Mouse (Mus musculus): ENCODE measurements at regions not wholly inside any gene's neighbourhood (a gene's known extent, or its start where the extent isn't known, plus 50 kb on each side); places are given as distances from the start of the nearest gene placed in this dataset.

- H3K4me3 ChIP-seq = no peak overlapping the region
- H3ac ChIP-seq (ENCODE audit: control insufficient read depth, insufficient read length) = no peak overlapping the region
- no peaks in the 10 kb centered on the region for H3K36me3 ChIP-seq (ENCODE audit: control insufficient read depth, insufficient read depth)
- TF ChIP-seq USF1 (IDR thresholded peaks at IDR 0.05; ENCODE audit: low read depth) = no peak
- TF ChIP-seq SRF (IDR thresholded peaks at IDR 0.05; ENCODE audit: control insufficient read depth, insufficient read length, low read depth) = no peak
- no peak for TF ChIP-seq TCF3 (IDR thresholded peaks at IDR 0.05; ENCODE audit: insufficient read length, low read depth)
- no peak for TF ChIP-seq POLR2A (IDR thresholded peaks at IDR 0.05; ENCODE audit: insufficient read length, low read depth)
- no peak for TF ChIP-seq CEBPB (IDR thresholded peaks at IDR 0.05; ENCODE audit: insufficient read depth, poor library complexity, severe bottlenecking)
- no peak for TF ChIP-seq REST (IDR thresholded peaks at IDR 0.05; ENCODE audit: insufficient read depth, insufficient read length)
- no peak for TF ChIP-seq MYOG (IDR thresholded peaks at IDR 0.05; ENCODE audit: control insufficient read depth in 1 of 3, insufficient read depth in 1 of 3, insufficient read length in 2 of 3, low read depth in 2 of 3)
- no peak for TF ChIP-seq POLR2AphosphoS2 (IDR thresholded peaks at IDR 0.05; ENCODE audit: insufficient read length, low read depth)
- TF ChIP-seq TCF12 (IDR thresholded peaks at IDR 0.05; ENCODE audit: insufficient read depth, poor library complexity, severe bottlenecking) = no peak
- TF ChIP-seq E2F4 (IDR thresholded peaks at IDR 0.05; ENCODE audit: insufficient read depth) = no peak
- no peak for TF ChIP-seq MAX (IDR thresholded peaks at IDR 0.05; ENCODE audit: low read depth)
- TF ChIP-seq MYOD1 (IDR thresholded peaks at IDR 0.05; ENCODE audit: control insufficient read depth in 1 of 3, insufficient read length in 2 of 3, low read depth in 2 of 3) = no peak
- H3K79me2 ChIP-seq (ENCODE audit: control insufficient read depth, insufficient read depth) = no peaks in the 10 kb centered on the region
- H3K27me3 ChIP-seq (ENCODE audit: control insufficient read depth, insufficient read depth, insufficient read length) = no peaks in the 10 kb centered on the region
- no peak overlapping the region for H3K4me2 ChIP-seq (ENCODE audit: low read depth)
Measured at GRCm38 (mm10) chr9:43953128-43953527, 90.1 kb upstream of the Thy1 start.

GRCm38 (mm10) chr9:43959541-43959940 lies 83.6 kb upstream of the Thy1 start:
- Histone ChIP-seq H3ac (ENCODE audit: control insufficient read depth, insufficient read length) (no peak overlapping the region), H3K36me3 (ENCODE audit: control insufficient read depth, insufficient read depth) (no peaks in the 10 kb centered on the region), H3K79me2 (ENCODE audit: control insufficient read depth, insufficient read depth) (no peaks in the 10 kb centered on the region), H3K27me3 (ENCODE audit: control insufficient read depth, insufficient read depth, insufficient read length) (peaks cover 17% of the 10 kb centered on the region), H3K4me2 (ENCODE audit: low read depth) (no peak overlapping the region), H3K4me3 (no peak overlapping the region)
- TF ChIP-seq REST (IDR thresholded peaks at IDR 0.05; ENCODE audit: insufficient read depth, insufficient read length) (peak; percentile 93), TCF3 (IDR thresholded peaks at IDR 0.05; ENCODE audit: insufficient read length, low read depth) (no peak)

- TF ChIP-seq REST (IDR thresholded peaks at IDR 0.05; ENCODE audit: insufficient read depth, insufficient read length) = no peak
- TF ChIP-seq E2F4 (IDR thresholded peaks at IDR 0.05; ENCODE audit: insufficient read depth) = no peak
- no peak for TF ChIP-seq MYOG (IDR thresholded peaks at IDR 0.05; ENCODE audit: control insufficient read depth in 1 of 3, insufficient read depth in 1 of 3, insufficient read length in 2 of 3, low read depth in 2 of 3)
- TF ChIP-seq SRF (IDR thresholded peaks at IDR 0.05; ENCODE audit: control insufficient read depth, insufficient read length, low read depth) = no peak
- TF ChIP-seq TCF12 (IDR thresholded peaks at IDR 0.05; ENCODE audit: insufficient read depth, poor library complexity, severe bottlenecking) = no peak
- no peak for TF ChIP-seq MAX (IDR thresholded peaks at IDR 0.05; ENCODE audit: low read depth)
- no peak for TF ChIP-seq CEBPB (IDR thresholded peaks at IDR 0.05; ENCODE audit: insufficient read depth, poor library complexity, severe bottlenecking)
- no peak for TF ChIP-seq TCF3 (IDR thresholded peaks at IDR 0.05; ENCODE audit: insufficient read length, low read depth)
- no peak for TF ChIP-seq MYOD1 (IDR thresholded peaks at IDR 0.05; ENCODE audit: control insufficient read depth in 1 of 3, insufficient read length in 2 of 3, low read depth in 2 of 3)
- no peak for TF ChIP-seq POLR2AphosphoS2 (IDR thresholded peaks at IDR 0.05; ENCODE audit: insufficient read length, low read depth)
- no peak for TF ChIP-seq USF1 (IDR thresholded peaks at IDR 0.05; ENCODE audit: low read depth)
- no peak for TF ChIP-seq POLR2A (IDR thresholded peaks at IDR 0.05; ENCODE audit: insufficient read length, low read depth)
- H3K36me3 ChIP-seq (ENCODE audit: control insufficient read depth, insufficient read depth) = no peaks in the 10 kb centered on the region
- H3K27me3 ChIP-seq (ENCODE audit: control insufficient read depth, insufficient read depth, insufficient read length) = peaks cover 26% of the 10 kb centered on the region
- no peak overlapping the region for H3ac ChIP-seq (ENCODE audit: control insufficient read depth, insufficient read length)
- H3K79me2 ChIP-seq (ENCODE audit: control insufficient read depth, insufficient read depth) = no peaks in the 10 kb centered on the region
- H3K4me3 ChIP-seq = no peak overlapping the region
- H3K4me2 ChIP-seq (ENCODE audit: low read depth) = no peak overlapping the region
Measured at GRCm38 (mm10) chr9:43961431-43961830, 81.8 kb upstream of the Thy1 start.

GRCm38 (mm10) chr9:43965171-43965570 lies 78.0 kb upstream of the Thy1 start:
- Histone ChIP-seq H3K27me3 (ENCODE audit: control insufficient read depth, insufficient read depth, insufficient read length) (peaks cover 50% of the 10 kb centered on the region), H3K36me3 (ENCODE audit: control insufficient read depth, insufficient read depth) (no peaks in the 10 kb centered on the region), H3K4me3 (no peak overlapping the region), H3ac (ENCODE audit: control insufficient read depth, insufficient read length) (no peak overlapping the region), H3K79me2 (ENCODE audit: control insufficient read depth, insufficient read depth) (no peaks in the 10 kb centered on the region), H3K4me2 (ENCODE audit: low read depth) (no peak overlapping the region)
- TF ChIP-seq SRF (IDR thresholded peaks at IDR 0.05; ENCODE audit: control insufficient read depth, insufficient read length, low read depth) (no peak), USF1 (IDR thresholded peaks at IDR 0.05; ENCODE audit: low read depth) (no peak), MAX (IDR thresholded peaks at IDR 0.05; ENCODE audit: low read depth) (no peak), MYOG (IDR thresholded peaks at IDR 0.05; ENCODE audit: control insufficient read depth in 1 of 3, insufficient read depth in 1 of 3, insufficient read length in 2 of 3, low read depth in 2 of 3) (no peak), POLR2A (IDR thresholded peaks at IDR 0.05; ENCODE audit: insufficient read length, low read depth) (no peak), POLR2AphosphoS2 (IDR thresholded peaks at IDR 0.05; ENCODE audit: insufficient read length, low read depth) (no peak), MYOD1 (IDR thresholded peaks at IDR 0.05; ENCODE audit: control insufficient read depth in 1 of 3, insufficient read length in 2 of 3, low read depth in 2 of 3) (no peak), E2F4 (IDR thresholded peaks at IDR 0.05; ENCODE audit: insufficient read depth) (no peak), REST (IDR thresholded peaks at IDR 0.05; ENCODE audit: insufficient read depth, insufficient read length) (no peak), TCF12 (IDR thresholded peaks at IDR 0.05; ENCODE audit: insufficient read depth, poor library complexity, severe bottlenecking) (no peak), TCF3 (IDR thresholded peaks at IDR 0.05; ENCODE audit: insufficient read length, low read depth) (no peak), CEBPB (IDR thresholded peaks at IDR 0.05; ENCODE audit: insufficient read depth, poor library complexity, severe bottlenecking) (no peak)

DNA sequence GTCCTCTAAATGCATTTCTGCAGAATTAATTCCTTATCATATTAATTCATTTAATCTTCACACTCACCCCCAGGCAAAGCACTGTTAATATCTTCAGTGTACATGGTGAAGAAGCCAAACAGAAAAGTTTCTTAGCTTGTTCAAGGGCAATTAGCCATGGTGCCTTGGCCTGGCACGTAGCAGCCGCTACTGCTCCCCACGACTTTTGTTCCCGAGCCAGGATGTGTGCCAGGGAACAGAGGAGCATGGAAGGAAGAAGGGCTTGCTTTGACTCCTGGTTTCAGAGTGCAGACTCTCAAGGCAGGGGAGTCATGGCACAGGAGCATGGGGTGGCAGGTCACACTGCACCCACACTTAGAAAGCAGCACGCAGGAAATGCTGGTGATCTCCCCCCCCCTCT lies 77.4 kb upstream of the Thy1 start:
- H3K36me3 ChIP-seq (ENCODE audit: control insufficient read depth, insufficient read depth) = no peaks in the 10 kb centered on the region
- peaks cover 54% of the 10 kb centered on the region for H3K27me3 ChIP-seq (ENCODE audit: control insufficient read depth, insufficient read depth, insufficient read length)
- no peaks in the 10 kb centered on the region for H3K79me2 ChIP-seq (ENCODE audit: control insufficient read depth, insufficient read depth)
- no peak overlapping the region for H3K4me3 ChIP-seq
- no peak for TF ChIP-seq MYOG (IDR thresholded peaks at IDR 0.05; ENCODE audit: control insufficient read depth in 1 of 3, insufficient read depth in 1 of 3, insufficient read length in 2 of 3, low read depth in 2 of 3)
- no peak for TF ChIP-seq USF1 (IDR thresholded peaks at IDR 0.05; ENCODE audit: low read depth)
- no peak for TF ChIP-seq TCF3 (IDR thresholded peaks at IDR 0.05; ENCODE audit: insufficient read length, low read depth)
- TF ChIP-seq POLR2AphosphoS2 (IDR thresholded peaks at IDR 0.05; ENCODE audit: insufficient read length, low read depth) = no peak
- no peak for TF ChIP-seq E2F4 (IDR thresholded peaks at IDR 0.05; ENCODE audit: insufficient read depth)
- no peak for TF ChIP-seq MAX (IDR thresholded peaks at IDR 0.05; ENCODE audit: low read depth)
- no peak for TF ChIP-seq POLR2A (IDR thresholded peaks at IDR 0.05; ENCODE audit: insufficient read length, low read depth)
- no peak overlapping the region for H3K4me2 ChIP-seq (ENCODE audit: low read depth)
- no peak overlapping the region for H3ac ChIP-seq (ENCODE audit: control insufficient read depth, insufficient read length)
